Mouse (Mus musculus) lung, adult 2 months (tissue): ENCODE measurements around the gene Kctd10. TPM values are rescaled to one million over a fixed set of nuclear protein-coding genes. Genes with fewer than 3 reads are reported as not detected.

Source experiments
- DNase-seq: peaks from one replicate; pipeline ENCODE4 v3.0.0; 2022
- H3K4me1 ChIP-seq: fragments of 200-500 bp; 2 replicates; pipeline ENCODE4 v1.6.1; 2011; ENCODE audit warnings: low read length; ENCODE audit not compliant: control insufficient read depth, insufficient read depth
- H3K4me3 ChIP-seq: fragments of 200-500 bp; replicated peaks from 2 replicates; pipeline ENCODE3; 2011; ENCODE audit warnings: low read depth, mild to moderate bottlenecking, control low read depth, low read length; ENCODE audit errors: extremely low read depth
- CTCF ChIP-seq: fragments of 200-500 bp; IDR thresholded peaks from 2 replicates; pipeline ENCODE4 v1.5.1; 2011; ENCODE audit warnings: mild to moderate bottlenecking, low read length, control low read depth; ENCODE audit not compliant: insufficient read depth
- POLR2A ChIP-seq: fragments of 200-500 bp; IDR thresholded peaks from 2 replicates; pipeline ENCODE4 v1.6.1; 2011; ENCODE audit warnings: low read depth, mild to moderate bottlenecking, control low read depth, low read length, borderline replicate concordance; ENCODE audit errors: extremely low read depth
- WGBS: fragments of 180-500 bp; shearing (Covaris S2); methylation state at CpG from one replicate; pipeline ENCODE4 v1.1.7; 2018; 5-methylcytosine and 5-hydroxymethylcytosine counted together
- polyA plus RNA-seq: library from polyadenylated mRNA; depleted of rRNA; stranded (reverse); fragments of >200 nt; gene quantifications from 2 replicates; pipeline ENCODE4 v1.2.3, GENCODE M21; 2012

Gene Kctd10
- polyA plus RNA-seq, 1 experiment = 318 TPM

GRCm38 (mm10) chr5:114415606-114416005 is 35.3 kb upstream of the Kctd10 start:
- 86% methylated on average over 5 of the region's 5 CpGs for WGBS
- TF ChIP-seq POLR2A (no peak), CTCF (no peak)
- no peak overlapping the region for H3K4me3 ChIP-seq
- no peak for DNase-seq
- no peaks in the 10 kb centered on the region; the same call in 1 of the 2 replicates for H3K4me1 ChIP-seq

- WGBS = 49% methylated on average over 16 of the region's 16 CpGs
- TF ChIP-seq CTCF = no peak
- no peak for TF ChIP-seq POLR2A
- DNase-seq = peak; percentile 32
- H3K4me1 ChIP-seq = no peaks in the 10 kb centered on the region; the same call in 1 of the 2 replicates
- no peak overlapping the region for H3K4me3 ChIP-seq
Observed at GRCm38 (mm10) chr5:114413067-114413735, 32.9 kb upstream of the Kctd10 start.

- peaks cover 1% of the 10 kb centered on the region; the same call in 1 of the 2 replicates for H3K4me1 ChIP-seq
Observed at GRCm38 (mm10) chr5:114412361-114412998, 32.2 kb upstream of the Kctd10 start.

GRCm38 (mm10) chr5:114410429-114410828 is 30.1 kb upstream of the Kctd10 start:
- Histone ChIP-seq H3K4me1 (peaks cover 2% of the 10 kb centered on the region; the same call in 1 of the 2 replicates), H3K4me3 (no peak overlapping the region)
- TF ChIP-seq CTCF (no peak), POLR2A (no peak)
- WGBS = 82% methylated on average over 13 of the region's 13 CpGs
- DNase-seq = no peak

More at GRCm38 (mm10) chr5:114412361-114412998, 32.2 kb upstream of the Kctd10 start:
- WGBS = 55% methylated on average over 23 of the region's 23 CpGs
- peak; percentile 23 for DNase-seq
- no peak for TF ChIP-seq CTCF
- TF ChIP-seq POLR2A = no peak
- no peak overlapping the region for H3K4me3 ChIP-seq

- Histone ChIP-seq H3K4me3 (no peak overlapping the region), H3K4me1 (peaks cover 2% of the 10 kb centered on the region; the same call in 1 of the 2 replicates)
- WGBS = 84% methylated on average over 11 of the region's 11 CpGs
- DNase-seq = no peak
- no peak for TF ChIP-seq POLR2A
Observed at GRCm38 (mm10) chr5:114408846-114409245, 28.5 kb upstream of the Kctd10 start.

GRCm38 (mm10) chr5:114407810-114408209 is 27.5 kb upstream of the Kctd10 start:
- no peak overlapping the region for H3K4me3 ChIP-seq
- H3K4me1 ChIP-seq = peaks cover 2% of the 10 kb centered on the region; the same call in 1 of the 2 replicates
- TF ChIP-seq CTCF (no peak), POLR2A (no peak)
- no peak for DNase-seq
- 79% methylated on average over 9 of the region's 9 CpGs for WGBS

GRCm38 (mm10) chr5:114407269-114407668 is 27.0 kb upstream of the Kctd10 start:
- TF ChIP-seq POLR2A (no peak), CTCF (no peak)
- H3K4me1 ChIP-seq = 0 out of 2 replicates have a peak, but pooled peaks cover 2% of the 10 kb centered on the region
- no peak for DNase-seq
- H3K4me3 ChIP-seq = no peak overlapping the region
- 77% methylated on average over 10 of the region's 10 CpGs for WGBS

- WGBS = 82% methylated on average over 14 of the region's 14 CpGs
- TF ChIP-seq CTCF = no peak
- no peak for TF ChIP-seq POLR2A
- Histone ChIP-seq H3K4me1 (0 out of 2 replicates have a peak, but pooled peaks cover 2% of the 10 kb centered on the region), H3K4me3 (no peak overlapping the region)
- DNase-seq = no peak
Observed at GRCm38 (mm10) chr5:114406592-114406991, 26.3 kb upstream of the Kctd10 start.

- no peak for DNase-seq
- TF ChIP-seq CTCF (no peak), POLR2A (no peak)
- H3K4me1 ChIP-seq = no peaks in the 10 kb centered on the region
- WGBS = 70% methylated on average over 9 of the region's 9 CpGs
- no peak overlapping the region for H3K4me3 ChIP-seq
Observed at GRCm38 (mm10) chr5:114393169-114393568, 12.9 kb upstream of the Kctd10 start.

GRCm38 (mm10) chr5:114384448-114384847 is 4.1 kb upstream of the Kctd10 start:
- no peak overlapping the region for H3K4me3 ChIP-seq
- H3K4me1 ChIP-seq = peaks cover 4% of the 10 kb centered on the region; the same call in 1 of the 2 replicates
- TF ChIP-seq CTCF (no peak), POLR2A (no peak)
- 62% methylated on average over 8 of the region's 8 CpGs for WGBS
- no peak for DNase-seq
